Mouse (Mus musculus): ENCODE results near the gene Zswim7.

DNA sequence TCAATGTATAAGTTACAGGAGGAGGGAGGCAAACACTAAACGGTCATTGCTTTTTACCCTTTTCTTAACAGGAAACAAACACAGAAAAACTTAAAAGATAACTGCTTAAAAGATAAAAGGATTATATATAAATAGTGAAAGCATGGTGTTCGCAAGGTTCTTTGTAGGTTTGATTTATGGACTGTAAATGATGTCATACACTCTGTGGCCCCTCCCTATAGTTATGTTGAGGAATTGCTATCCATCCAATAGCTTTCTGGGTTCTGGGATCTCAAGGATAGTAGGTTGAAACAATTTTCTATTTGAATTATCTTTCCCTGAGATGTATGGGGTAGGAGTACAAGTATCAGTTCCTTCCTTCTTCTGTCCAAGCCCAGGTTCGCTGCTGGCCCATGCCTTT is 38.9 kb upstream of the Zswim7 start:
- TF ChIP-seq CTCF (IDR thresholded peaks at IDR 0.05; ENCODE audit: low read depth, low read length) (no peak), POLR2AphosphoS5 (IDR thresholded peaks at IDR 0.05; ENCODE audit: insufficient replicate concordance, low read depth, low read length) (no peak), GATA1 (IDR thresholded peaks at IDR 0.05; ENCODE audit: borderline replicate concordance, low read length) (no peak), GATA2 (IDR thresholded peaks at IDR 0.05; ENCODE audit: borderline replicate concordance, low read depth, low read length) (no peak), TAL1 (conservative IDR thresholded peaks at IDR 0.05; ENCODE audit: low read depth, low read length) (no peak)

All from G1E (cell line).